Mouse (Mus musculus): ENCODE results near the gene Slc43a2. TPM values are rescaled to one million over a fixed set of nuclear protein-coding genes. Genes with fewer than 3 reads are reported as not detected.

The Slc43a2 gene
- polyA plus RNA-seq (2015; fragmentation: Nextera tagmentation; extraction: Ambion mirVana), result 18.2 and 24.0 TPM in 2 replicates

DNA sequence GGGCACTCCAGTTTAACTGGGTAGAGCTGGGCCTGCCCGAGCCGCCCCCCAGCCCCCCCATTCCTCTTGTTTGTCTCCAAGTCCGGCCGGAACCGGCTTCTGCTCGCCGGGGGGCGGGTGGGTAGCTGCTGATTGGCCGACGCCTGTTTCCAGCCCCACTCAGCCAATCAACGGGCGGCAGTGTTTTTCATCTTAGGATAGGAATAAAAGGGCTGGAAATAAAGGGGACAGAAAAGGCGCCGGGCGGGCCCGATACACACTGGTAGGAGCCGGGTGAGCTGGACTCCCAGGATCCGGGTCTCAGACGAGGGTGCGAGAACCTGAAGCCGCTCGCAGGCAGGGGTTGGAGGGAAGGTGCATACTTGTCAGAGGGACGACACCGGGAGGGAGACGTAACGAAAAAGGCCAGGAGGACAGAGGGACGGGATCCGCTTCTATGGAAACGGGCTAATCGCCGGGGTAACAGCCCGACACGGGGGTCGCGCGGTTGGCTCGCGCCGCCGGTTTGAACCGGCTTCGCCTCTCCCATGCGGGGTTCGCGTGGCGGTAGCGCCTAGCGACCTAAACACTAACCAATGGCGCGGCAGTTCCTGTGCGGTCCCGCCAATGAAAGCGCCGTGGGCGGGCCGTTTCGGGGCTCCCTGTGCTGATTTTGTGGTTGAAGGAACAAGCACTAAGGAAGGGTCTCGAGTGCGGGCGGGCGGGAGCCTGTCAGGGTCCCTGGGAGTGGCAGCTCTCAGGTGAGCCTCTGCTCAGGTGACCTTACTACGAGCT is at the start of gene Slc43a2:
TSS of gene Slc43a2 (plus strand) at position 226 of the 774 bp plus-strand sequence.
- Histone ChIP-seq H3K9me3 (ENCODE audit: low read length) (no peaks in the 10 kb centered on the region), H3K4me3 (ENCODE audit: low read depth, low read length) (peak within 1 kb of the TSS; percentile 62), H3K4me1 (ENCODE audit: insufficient read depth, low read depth, low read length) (peaks cover 7% of the 10 kb centered on the region; the same call in 1 of the 2 replicates), H3K27me3 (replicated peaks; ENCODE audit: insufficient read depth, low read length) (no peaks in the 10 kb centered on the region), H3K27ac (ENCODE audit: low read length) (peak within 1 kb of the TSS; percentile 91), H3K36me3 (ENCODE audit: insufficient read depth, low read length) (no peaks in the 10 kb centered on the region), H3K9ac (replicated peaks; ENCODE audit: low read depth) (peak within 1 kb of the TSS; percentile 80), H3K4me2 (replicated peaks; ENCODE audit: low read depth, low read length) (peak within 1 kb of the TSS; percentile 99)
- peak; percentile 52 for TF ChIP-seq EP300 (IDR thresholded peaks at IDR 0.05)
- TF ChIP-seq CTCF (IDR thresholded peaks at IDR 0.05), result no peak
- DNase-seq (ENCODE audit: low spot score), result peak; percentile 97
- ATAC-seq, result peak; percentile 90
- WGBS, result under 1% methylated on average over 62 of the region's 62 CpGs

DNA sequence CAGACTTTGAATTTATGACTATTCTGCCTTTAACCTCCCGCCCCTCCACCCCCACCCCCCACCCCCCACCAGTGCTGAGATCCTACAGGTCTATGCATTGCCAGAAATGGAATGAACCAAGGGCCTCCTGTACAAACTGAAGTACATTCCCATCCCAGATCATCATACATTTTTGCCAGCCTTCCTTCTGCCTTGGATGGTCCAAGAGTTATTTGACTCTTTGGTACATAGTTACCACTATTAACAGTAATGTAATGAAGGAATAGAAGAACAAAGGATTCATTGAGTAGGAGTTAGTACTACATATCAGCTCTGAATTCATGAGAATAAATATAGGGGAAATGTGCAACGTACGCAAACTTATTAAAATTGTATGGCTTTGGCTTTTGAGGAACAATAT is 45.3 kb upstream of the Slc43a2 start:
- TF ChIP-seq EP300 (IDR thresholded peaks at IDR 0.05) (no peak), CTCF (IDR thresholded peaks at IDR 0.05) (no peak)

DNA sequence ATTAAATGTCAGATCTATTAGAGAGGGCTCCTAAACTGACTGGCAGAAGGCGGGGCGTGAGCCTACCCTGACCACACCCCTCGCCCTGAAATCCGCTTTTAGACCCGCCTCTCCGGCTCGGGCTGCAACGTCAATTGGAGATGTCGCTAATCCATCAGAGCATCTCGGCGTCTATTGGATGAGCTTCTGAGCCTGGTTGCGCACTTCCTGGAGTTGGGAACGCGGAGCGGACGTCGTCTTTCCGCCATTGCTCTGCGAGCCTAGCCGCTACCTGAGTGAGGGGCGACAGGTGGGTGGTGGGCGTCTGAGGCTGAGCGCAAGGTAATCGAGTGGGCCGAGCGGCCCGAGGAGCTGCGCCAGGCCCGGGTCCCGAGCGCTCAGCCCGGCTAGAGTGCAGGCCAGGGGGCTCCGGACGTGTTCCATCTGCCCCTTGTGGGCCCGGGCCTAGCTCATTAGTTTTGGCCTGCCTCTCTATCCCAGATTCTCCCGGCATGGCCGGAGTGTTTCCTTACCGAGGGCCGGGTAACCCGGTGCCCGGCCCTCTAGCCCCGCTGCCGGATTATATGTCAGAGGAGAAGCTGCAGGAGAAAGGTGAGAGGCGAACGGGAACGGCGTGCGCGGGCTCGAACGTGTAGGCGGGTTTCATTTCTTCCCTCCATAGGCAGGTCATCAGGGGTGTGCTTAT is 44.8 kb upstream of the Slc43a2 start, which contains the start of gene Prpf8:
TSS of gene Prpf8 (plus strand) at position 216 of the 685 bp plus-strand sequence.
- Histone ChIP-seq H3K4me2 (replicated peaks; ENCODE audit: low read depth, low read length) (peak within 1 kb of the TSS; percentile 69), H3K4me3 (ENCODE audit: low read depth, low read length) (peak within 1 kb of the TSS; percentile 97), H3K9me3 (ENCODE audit: low read length) (no peaks in the 10 kb centered on the region), H3K27me3 (replicated peaks; ENCODE audit: insufficient read depth, low read length) (no peaks in the 10 kb centered on the region), H3K4me1 (ENCODE audit: insufficient read depth, low read depth, low read length) (peaks cover 7% of the 10 kb centered on the region), H3K36me3 (ENCODE audit: insufficient read depth, low read length) (peaks cover 19% of the 10 kb centered on the region), H3K9ac (replicated peaks; ENCODE audit: low read depth) (peak within 1 kb of the TSS; percentile 98), H3K27ac (ENCODE audit: low read length) (peak within 1 kb of the TSS; percentile 78)
- peak; percentile 100 for DNase-seq (ENCODE audit: low spot score)
- no peak for TF ChIP-seq CTCF (IDR thresholded peaks at IDR 0.05)
- TF ChIP-seq EP300 (IDR thresholded peaks at IDR 0.05), result no peak
- WGBS, result 1% methylated on average over 52 of the region's 52 CpGs
- ATAC-seq, result peak; percentile 100

More for the DNA sequence above, 45.3 kb upstream of the Slc43a2 start:
- DNase-seq (ENCODE audit: low spot score) (no peak), ATAC-seq (peak; percentile 6; the same call in 1 of the 2 replicates)
- H3K9me3 ChIP-seq (ENCODE audit: low read length), result no peaks in the 10 kb centered on the region
- H3K9ac ChIP-seq (replicated peaks; ENCODE audit: low read depth), result no peak overlapping the region
- H3K27me3 ChIP-seq (replicated peaks; ENCODE audit: insufficient read depth, low read length), result no peaks in the 10 kb centered on the region
- 0 out of 2 replicates have a peak overlapping the region, but pooled peaks have one; percentile 25 for H3K4me2 ChIP-seq (replicated peaks; ENCODE audit: low read depth, low read length)
- H3K4me3 ChIP-seq (ENCODE audit: low read depth, low read length), result no peak overlapping the region
- H3K36me3 ChIP-seq (ENCODE audit: insufficient read depth, low read length), result peaks cover 14% of the 10 kb centered on the region
- H3K27ac ChIP-seq (ENCODE audit: low read length), result no peak overlapping the region
- H3K4me1 ChIP-seq (ENCODE audit: insufficient read depth, low read depth, low read length), result peaks cover 7% of the 10 kb centered on the region
- 30% methylated on average over 3 of the region's 3 CpGs for WGBS

DNA sequence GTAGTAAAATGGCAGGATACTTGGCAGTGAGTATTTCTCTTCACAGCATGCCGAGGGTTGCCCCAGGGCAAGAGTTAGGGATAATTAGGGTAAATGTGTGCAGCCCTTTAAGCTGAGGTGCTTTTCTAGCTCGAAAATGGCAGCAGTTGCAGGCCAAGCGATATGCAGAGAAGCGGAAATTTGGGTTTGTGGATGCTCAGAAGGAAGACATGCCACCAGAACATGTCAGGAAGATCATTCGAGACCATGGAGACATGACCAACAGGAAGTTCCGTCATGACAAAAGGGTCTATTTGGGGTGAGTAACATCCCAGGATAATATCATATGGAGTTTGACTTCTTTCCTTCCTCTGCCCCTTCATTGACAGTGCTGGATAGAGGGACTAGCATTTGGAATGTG is 44.0 kb upstream of the Slc43a2 start:
- H3K4me3 ChIP-seq (ENCODE audit: low read depth, low read length), result peak overlapping the region; percentile 97
- H3K4me2 ChIP-seq (replicated peaks; ENCODE audit: low read depth, low read length), result peak overlapping the region; percentile 69
- ATAC-seq, result no peak
- no peaks in the 10 kb centered on the region for H3K27me3 ChIP-seq (replicated peaks; ENCODE audit: insufficient read depth, low read length)
- H3K27ac ChIP-seq (ENCODE audit: low read length), result no peak overlapping the region
- H3K4me1 ChIP-seq (ENCODE audit: insufficient read depth, low read depth, low read length), result peaks cover 7% of the 10 kb centered on the region
- H3K9ac ChIP-seq (replicated peaks; ENCODE audit: low read depth), result peak overlapping the region; percentile 98
- TF ChIP-seq CTCF (IDR thresholded peaks at IDR 0.05), result no peak
- TF ChIP-seq EP300 (IDR thresholded peaks at IDR 0.05), result no peak
- WGBS, result 23% methylated on average over 6 of the region's 6 CpGs
- H3K9me3 ChIP-seq (ENCODE audit: low read length), result no peaks in the 10 kb centered on the region
- H3K36me3 ChIP-seq (ENCODE audit: insufficient read depth, low read length), result peaks cover 27% of the 10 kb centered on the region
- no peak for DNase-seq (ENCODE audit: low spot score)

DNA sequence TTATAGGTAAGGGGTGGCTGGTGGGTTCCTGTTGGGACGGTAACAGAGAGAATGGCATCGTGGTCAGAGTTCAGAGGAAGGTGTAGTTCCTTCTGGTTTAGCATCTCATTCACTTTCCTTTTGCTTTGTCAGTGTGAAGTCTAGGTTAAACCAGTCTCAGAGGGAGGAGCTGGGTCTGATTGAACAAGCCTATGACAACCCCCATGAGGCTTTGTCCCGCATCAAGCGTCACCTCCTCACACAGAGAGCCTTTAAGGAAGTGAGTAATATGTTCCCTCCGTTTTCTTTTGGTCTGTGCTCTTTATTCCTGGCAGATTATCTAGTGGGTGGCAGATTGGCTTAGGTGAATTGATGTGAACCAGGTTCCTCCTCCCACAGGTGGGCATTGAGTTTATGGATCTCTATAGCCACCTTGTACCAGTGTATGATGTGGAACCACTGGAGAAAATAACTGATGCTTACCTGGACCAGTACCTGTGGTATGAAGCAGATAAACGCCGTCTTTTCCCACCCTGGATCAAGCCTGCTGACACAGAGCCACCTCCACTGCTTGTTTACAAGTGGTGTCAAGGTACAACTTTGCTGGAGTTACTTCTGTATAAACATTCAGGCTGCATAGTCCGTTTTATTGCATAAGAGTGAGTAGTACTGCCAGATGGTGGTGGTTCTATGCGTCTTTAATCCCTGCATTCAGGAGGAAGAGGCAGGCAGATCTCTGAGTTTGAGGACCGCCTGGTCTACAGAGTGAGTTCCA is 37.0 kb upstream of the Slc43a2 start:
- TF ChIP-seq CTCF (IDR thresholded peaks at IDR 0.05), result no peak
- no peak for TF ChIP-seq EP300 (IDR thresholded peaks at IDR 0.05)
- H3K9ac ChIP-seq (replicated peaks; ENCODE audit: low read depth), result no peak overlapping the region
- no peak overlapping the region for H3K4me2 ChIP-seq (replicated peaks; ENCODE audit: low read depth, low read length)
- ATAC-seq (no peak), DNase-seq (ENCODE audit: low spot score) (no peak)
- peaks cover 89% of the 10 kb centered on the region for H3K36me3 ChIP-seq (ENCODE audit: insufficient read depth, low read length)
- H3K4me3 ChIP-seq (ENCODE audit: low read depth, low read length), result no peak overlapping the region
- H3K27me3 ChIP-seq (replicated peaks; ENCODE audit: insufficient read depth, low read length), result no peaks in the 10 kb centered on the region
- no peak overlapping the region for H3K27ac ChIP-seq (ENCODE audit: low read length)
- H3K9me3 ChIP-seq (ENCODE audit: low read length), result no peaks in the 10 kb centered on the region
- 88% methylated on average over 10 of the region's 10 CpGs for WGBS
- H3K4me1 ChIP-seq (ENCODE audit: insufficient read depth, low read depth, low read length), result no peaks in the 10 kb centered on the region

DNA sequence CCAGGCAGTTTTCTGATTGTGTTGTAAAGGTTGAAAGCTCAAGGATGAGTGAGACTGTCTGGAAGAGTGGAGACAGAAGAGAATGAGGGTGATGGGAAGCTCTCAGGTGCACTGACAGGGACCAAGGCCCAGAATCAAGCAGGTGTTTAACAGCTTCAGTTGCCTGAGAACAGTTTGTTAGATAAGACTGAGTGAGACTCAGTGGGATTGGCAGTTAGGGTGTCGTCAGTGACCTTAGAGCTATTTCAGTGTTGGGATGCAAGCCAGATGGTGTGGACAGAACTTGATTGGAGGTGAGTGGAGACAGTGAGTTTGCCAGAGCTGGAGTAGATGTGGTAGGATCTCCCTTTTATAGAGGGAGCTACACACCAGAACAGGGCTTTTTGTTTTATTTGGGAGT is 33.4 kb upstream of the Slc43a2 start:
- Histone ChIP-seq H3K27ac (ENCODE audit: low read length) (no peak overlapping the region), H3K4me1 (ENCODE audit: insufficient read depth, low read depth, low read length) (no peaks in the 10 kb centered on the region), H3K36me3 (ENCODE audit: insufficient read depth, low read length) (peaks cover 92% of the 10 kb centered on the region), H3K4me3 (ENCODE audit: low read depth, low read length) (no peak overlapping the region), H3K27me3 (replicated peaks; ENCODE audit: insufficient read depth, low read length) (no peaks in the 10 kb centered on the region), H3K9ac (replicated peaks; ENCODE audit: low read depth) (no peak overlapping the region), H3K9me3 (ENCODE audit: low read length) (no peaks in the 10 kb centered on the region), H3K4me2 (replicated peaks; ENCODE audit: low read depth, low read length) (no peak overlapping the region)
- DNase-seq (ENCODE audit: low spot score), result no peak
- 68% methylated on average over 1 of the region's 1 CpGs for WGBS
- no peak for TF ChIP-seq EP300 (IDR thresholded peaks at IDR 0.05)
- no peak for TF ChIP-seq CTCF (IDR thresholded peaks at IDR 0.05)
- ATAC-seq, result no peak

Measured in lung, postnatal 0 days (tissue).